Mouse (Mus musculus): Measurements from ENCODE around the gene Slc45a3.

GRCm38 (mm10) chr1:132019876-132020275, 57.1 kb downstream of the Slc45a3 start:
- TF ChIP-seq CTCF (IDR thresholded peaks at IDR 0.05; ENCODE audit: borderline replicate concordance, insufficient read depth, low read depth, low read length) (no peak), POLR2A (IDR thresholded peaks at IDR 0.05; ENCODE audit: borderline replicate concordance, insufficient read depth, low read length) (no peak)
